Mouse (Mus musculus) lung, adult 2 months (tissue): Measurements from ENCODE around the gene Kng2.

Source experiments
- CTCF ChIP-seq: fragments of 200-500 bp; IDR thresholded peaks from 2 replicates; pipeline ENCODE4 v1.5.1; 2011; ENCODE audit warnings: mild to moderate bottlenecking, low read length, control low read depth; ENCODE audit not compliant: insufficient read depth
- POLR2A ChIP-seq: fragments of 200-500 bp; IDR thresholded peaks from 2 replicates; pipeline ENCODE4 v1.6.1; 2011; ENCODE audit warnings: low read depth, mild to moderate bottlenecking, control low read depth, low read length, borderline replicate concordance; ENCODE audit errors: extremely low read depth

GRCm38 (mm10) chr16:22962256-22962655, 67.0 kb downstream of the Kng2 start:
- TF ChIP-seq POLR2A = no peak
- TF ChIP-seq CTCF = no peak
